Mouse (Mus musculus) kidney, postnatal 14 days (tissue): ENCODE data around the gene Ebf4.

Experiments
- DNase-seq: peaks from one replicate; pipeline ENCODE4 v3.0.0; 2022; ENCODE audit warnings: mixed read lengths

The Ebf4 gene

GRCm38 (mm10) chr2:130294936-130295277 lies at the start of gene Ebf4:
Gene Ebf4 (plus strand): TSS chr2:130295169.
- peak; percentile 75 for DNase-seq

- peak; percentile 39 for DNase-seq
These were observed 48.1 kb upstream of the Ebf4 start for GRCm38 (mm10) chr2:130246912-130247311.

- DNase-seq, result no peak
These were observed 46.7 kb upstream of the Ebf4 start for GRCm38 (mm10) chr2:130248226-130248625.

GRCm38 (mm10) chr2:130256762-130257161 lies 38.2 kb upstream of the Ebf4 start:
- no peak for DNase-seq

DNA sequence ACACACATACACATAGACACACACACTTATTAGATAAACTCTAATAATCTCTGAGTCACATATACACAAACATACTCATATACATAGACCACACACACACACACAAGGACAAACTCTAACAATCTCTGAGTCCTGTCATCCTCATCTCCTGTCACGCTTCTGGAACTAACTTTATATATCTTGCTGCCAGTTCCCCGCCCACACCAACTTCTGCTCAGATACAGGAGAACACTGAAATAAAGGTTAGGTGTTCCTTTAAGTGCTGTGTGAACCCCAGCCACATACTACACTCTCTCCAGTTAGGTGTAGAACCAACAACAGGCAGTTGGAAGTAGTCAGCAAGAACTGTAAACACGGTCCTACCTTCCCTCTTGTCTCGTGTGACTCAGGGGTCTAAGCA lies 34.1 kb upstream of the Ebf4 start:
- DNase-seq, result no peak

DNA sequence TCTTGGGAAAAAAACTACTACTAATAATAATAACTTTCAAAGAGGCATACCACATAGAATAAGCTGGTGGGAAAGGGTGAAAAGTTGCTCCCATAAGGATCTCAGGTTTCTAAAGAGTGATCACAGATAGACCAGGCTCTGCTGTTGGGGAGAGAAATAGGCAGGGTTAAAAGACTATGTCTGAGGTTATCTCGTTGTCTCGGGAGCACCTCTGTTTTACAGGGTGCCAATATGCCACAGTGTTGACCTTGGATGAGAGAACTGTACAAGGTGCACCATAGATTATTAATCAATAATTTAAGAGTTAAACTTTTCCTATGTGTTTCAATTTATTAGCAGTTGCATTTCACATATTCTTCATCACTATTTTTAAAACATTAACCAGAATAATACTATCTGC lies 33.1 kb upstream of the Ebf4 start:
- no peak for DNase-seq

DNA sequence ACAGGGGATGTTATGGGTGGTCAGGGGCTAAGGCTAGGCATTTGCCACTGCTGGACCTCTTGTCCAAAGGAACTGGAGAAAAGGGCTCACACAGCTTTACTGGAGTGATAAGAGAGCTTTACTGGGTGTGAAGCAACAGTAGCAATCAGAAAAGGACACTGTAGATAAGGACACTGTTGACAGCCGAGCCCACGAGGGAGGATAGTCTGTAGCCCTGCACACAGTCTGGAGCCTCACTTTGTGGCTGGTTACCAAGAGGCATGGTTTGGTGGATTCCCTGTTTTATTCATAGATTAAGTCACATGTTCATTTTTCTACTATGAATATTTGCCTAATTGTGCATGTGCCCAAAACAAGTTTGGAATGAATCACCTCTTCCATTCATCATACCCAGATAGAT lies 32.6 kb upstream of the Ebf4 start:
- DNase-seq, result no peak

DNA sequence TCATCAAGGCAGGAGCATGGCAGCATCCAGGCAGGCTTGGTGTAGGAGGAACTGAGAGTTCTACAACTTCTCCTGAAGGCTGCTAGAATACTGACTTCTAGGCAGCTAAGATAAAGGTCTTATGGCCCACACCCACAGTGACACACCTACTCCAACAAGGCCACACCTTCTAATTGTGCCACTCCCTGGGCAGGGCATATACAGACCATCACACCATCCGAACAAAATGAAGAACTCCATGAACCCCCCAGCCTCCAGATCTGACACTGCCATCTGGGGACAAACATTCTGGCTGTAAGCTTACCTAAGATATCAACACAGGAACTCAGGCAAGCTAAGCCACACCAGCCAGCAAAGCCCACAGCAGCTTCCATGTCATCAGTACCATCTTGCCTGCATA lies 29.4 kb upstream of the Ebf4 start:
- no peak for DNase-seq

DNA sequence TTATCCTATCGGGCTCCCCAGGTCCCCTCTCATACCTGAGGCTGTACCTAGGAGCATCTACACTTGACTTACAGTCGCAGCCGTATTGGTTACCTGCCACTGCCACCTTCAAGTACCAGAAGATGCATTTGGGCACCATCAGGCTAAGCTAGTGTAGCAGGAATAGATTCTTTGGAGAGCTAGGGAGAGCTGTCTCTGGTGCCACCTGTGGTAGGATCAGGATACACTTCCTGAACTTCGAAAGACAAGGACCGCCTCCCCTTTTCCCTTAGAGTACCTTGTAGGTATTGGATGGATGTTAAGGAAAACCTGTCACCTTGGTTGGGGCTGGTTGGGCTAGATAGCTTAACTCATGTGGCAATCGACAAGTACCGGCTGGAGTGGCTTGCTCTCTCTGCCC lies 26.9 kb upstream of the Ebf4 start:
- DNase-seq, result no peak

GRCm38 (mm10) chr2:130273732-130274131 lies 21.2 kb upstream of the Ebf4 start:
- no peak for DNase-seq

DNA sequence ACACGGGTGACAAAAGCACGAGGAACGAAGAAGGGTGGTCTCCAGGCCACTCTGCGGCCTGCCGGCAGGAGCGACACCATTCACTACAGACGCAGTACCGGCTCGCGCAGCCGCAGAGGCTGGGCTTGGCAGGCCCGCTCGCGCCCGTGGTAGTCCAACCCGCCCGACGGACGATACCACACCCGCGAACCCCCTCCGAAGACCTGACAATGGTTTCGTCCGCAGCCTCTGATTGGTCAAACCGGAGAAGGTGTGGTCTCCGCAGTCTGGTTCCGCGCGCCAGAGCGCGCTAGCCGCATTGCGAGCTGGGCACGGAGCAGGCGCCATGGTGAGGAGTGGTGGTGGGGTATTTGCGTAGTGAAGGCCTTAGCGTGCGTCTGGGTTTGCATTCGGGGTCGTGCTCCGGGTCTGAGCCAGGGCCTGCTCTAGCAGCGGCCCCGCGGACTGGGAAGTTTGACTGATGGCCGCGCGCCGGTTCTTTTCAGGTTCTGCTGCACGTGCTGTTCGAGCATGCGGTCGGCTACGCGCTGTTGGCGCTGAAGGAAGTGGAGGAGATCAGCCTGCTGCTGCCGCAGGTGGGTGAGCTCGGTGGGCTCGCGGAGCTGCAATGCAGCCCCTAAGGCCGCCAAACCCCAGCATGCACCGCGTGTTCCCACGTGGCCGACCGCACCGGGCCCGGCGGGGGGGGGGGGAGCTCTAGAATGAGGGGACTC lies 20.7 kb upstream of the Ebf4 start, which contains the start of gene Nop56:
TSS of gene Nop56 (plus strand) at position 282 of the 713 bp plus-strand sequence.
- peak; percentile 99 for DNase-seq

- no peak for DNase-seq
These were observed 20.1 kb upstream of the Ebf4 start for GRCm38 (mm10) chr2:130274862-130275261.

GRCm38 (mm10) chr2:130275649-130276048 lies 19.3 kb upstream of the Ebf4 start:
- DNase-seq, result peak; percentile 49

GRCm38 (mm10) chr2:130279600-130280091 lies 15.3 kb upstream of the Ebf4 start:
- no peak for DNase-seq

GRCm38 (mm10) chr2:130280224-130280623 lies 14.7 kb upstream of the Ebf4 start:
- DNase-seq, result no peak

DNA sequence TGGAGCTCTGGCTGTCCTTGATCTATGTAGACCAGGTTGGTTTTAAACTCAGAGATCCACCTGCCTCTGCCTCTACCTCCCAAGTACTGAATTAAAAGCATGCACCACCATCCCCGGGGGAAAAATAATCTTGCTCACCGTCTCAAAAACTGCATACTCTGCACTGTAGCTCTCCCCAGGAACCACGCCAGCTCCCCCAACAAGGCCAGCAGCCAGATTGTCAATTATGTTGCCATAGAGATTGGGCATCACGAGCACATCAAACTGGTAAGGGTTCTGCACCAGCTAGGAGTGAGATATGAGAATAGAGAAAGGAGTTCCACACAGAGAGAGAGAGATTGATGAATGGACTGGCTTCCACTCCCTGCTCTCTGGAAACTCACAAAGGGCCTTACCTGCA lies 14.2 kb upstream of the Ebf4 start:
- no peak for DNase-seq

DNA sequence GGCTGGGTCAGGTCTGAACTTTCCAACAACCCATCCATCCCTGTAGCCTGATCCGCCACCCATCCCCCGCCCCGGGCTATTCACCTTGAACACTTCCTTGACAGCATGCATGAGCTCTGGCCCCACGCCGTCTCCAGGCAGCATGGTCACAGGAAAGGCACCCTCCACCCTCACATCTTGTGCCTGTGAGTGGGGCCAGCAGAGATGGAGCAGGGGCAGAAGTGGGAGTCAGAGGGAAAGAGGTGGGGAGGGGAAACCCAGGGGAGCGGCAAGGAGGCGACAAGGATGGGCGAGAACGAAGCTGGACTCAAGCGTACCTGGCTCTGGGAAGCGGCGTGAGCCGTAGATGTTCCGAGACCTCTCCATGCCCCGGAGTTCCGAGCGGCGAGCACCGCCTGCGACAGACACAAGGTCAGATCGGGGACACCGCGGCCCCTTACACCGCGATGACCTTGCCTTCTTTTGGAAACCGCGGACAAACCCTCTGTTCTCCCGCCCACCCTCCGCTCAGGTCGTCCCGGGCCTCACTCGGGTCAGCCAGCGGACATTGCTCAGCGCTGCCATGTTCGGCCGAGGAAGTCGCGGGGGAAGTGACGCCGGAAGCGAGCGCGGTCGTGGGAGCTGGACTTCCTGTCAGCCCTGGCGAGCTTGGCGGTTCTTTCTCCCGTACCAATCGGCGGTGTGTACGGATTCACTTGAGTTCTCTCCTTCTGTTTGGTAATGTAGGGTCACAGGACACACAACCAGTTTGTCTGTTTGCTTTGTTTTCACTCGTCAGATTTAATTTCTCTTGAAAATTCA lies 10.9 kb upstream of the Ebf4 start, which contains the start of gene Idh3b:
TSS of gene Idh3b (minus strand) at position 694 of the 801 bp plus-strand sequence.
- peak; percentile 93 for DNase-seq

- no peak for DNase-seq
These were observed 5.9 kb upstream of the Ebf4 start for GRCm38 (mm10) chr2:130289086-130289485.

- peak; percentile 80 for DNase-seq
These were observed 3.5 kb upstream of the Ebf4 start for GRCm38 (mm10) chr2:130291434-130291833.

GRCm38 (mm10) chr2:130293009-130293408 lies 2.0 kb upstream of the Ebf4 start:
- DNase-seq, result no peak

- DNase-seq, result peak; percentile 15
These were observed 1.5 kb upstream of the Ebf4 start for GRCm38 (mm10) chr2:130293486-130293885.

GRCm38 (mm10) chr2:130294218-130294935 lies 592 bp upstream of the Ebf4 start:
- DNase-seq, result no peak
